Comparison of ENCODE assay signal across 13 mouse cellular contexts in the genomic region with DNA sequence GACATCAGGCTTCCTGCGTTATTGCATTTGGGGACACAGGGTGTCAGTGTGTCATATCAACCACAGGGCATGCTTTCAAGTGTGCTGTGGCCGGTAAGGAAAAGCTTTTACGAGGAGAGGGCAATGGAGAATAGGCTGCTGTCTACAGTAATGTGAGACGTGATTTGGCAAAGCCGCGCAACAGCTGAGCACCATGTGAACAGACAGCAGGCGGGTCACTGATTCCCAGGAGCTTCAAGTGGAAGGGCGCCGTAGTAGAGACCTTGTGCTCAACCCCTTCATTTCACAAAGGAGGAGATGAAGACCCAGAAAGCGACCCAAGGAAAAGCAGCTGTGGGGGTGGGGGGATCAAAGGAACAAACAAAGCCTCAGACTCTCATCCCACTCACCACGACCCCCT.
DNase-seq lines count a peak whose midpoint lies in the region; ATAC-seq and TF ChIP-seq lines count a peak whose summit lies in the region.
"Had no signal": no experiment of that assay in that cellular context is flagged by ENCODE, and none has a peak within 500 bp of the region (broad histone marks: within the 10 kb centered on the region; RNA-seq: fewer than 3 reads in every experiment).

No protein-coding gene starts in this region.

- no peak overlapping the region for H3K27ac ChIP-seq in forebrain, embryonic 12.5 days
- no peak overlapping the region for H3K27ac ChIP-seq in forebrain, embryonic 15.5 days (replicated peaks)
- no peak overlapping the region for H3K27ac ChIP-seq in midbrain, postnatal 0 days (ENCODE audit: low read depth, low read length)
- H3K27ac ChIP-seq: embryonic facial prominence, embryonic 13.5 days; midbrain, embryonic 12.5 days had no signal

- H3K9me3 ChIP-seq in forebrain, embryonic 12.5 days = no peaks in the 10 kb centered on the region
- H3K9me3 ChIP-seq in forebrain, embryonic 15.5 days = no peaks in the 10 kb centered on the region
- H3K9me3 ChIP-seq in midbrain, postnatal 0 days (ENCODE audit: low read length) = no peaks in the 10 kb centered on the region
- H3K9me3 ChIP-seq: embryonic facial prominence, embryonic 13.5 days; midbrain, embryonic 12.5 days had no signal

- H3K4me3 ChIP-seq in forebrain, embryonic 12.5 days (replicated peaks) = no peak overlapping the region
- H3K4me3 ChIP-seq in forebrain, embryonic 15.5 days = no peak overlapping the region
- no peak overlapping the region for H3K4me3 ChIP-seq in midbrain, postnatal 0 days (ENCODE audit: low read depth, low read length)
- H3K4me3 ChIP-seq: embryonic facial prominence, embryonic 13.5 days; midbrain, embryonic 12.5 days had no signal

- peaks cover 26% of the 10 kb centered on the region for H3K4me1 ChIP-seq in forebrain, embryonic 12.5 days
- H3K4me1 ChIP-seq in forebrain, embryonic 15.5 days = peaks cover 14% of the 10 kb centered on the region
- no peaks in the 10 kb centered on the region; the same call in 1 of the 2 replicates for H3K4me1 ChIP-seq in midbrain, postnatal 0 days (ENCODE audit: insufficient read depth, low read length)

- peak; percentile 62 for ATAC-seq in forebrain, embryonic 12.5 days (ENCODE audit: low FRiP score)
- ATAC-seq in forebrain, embryonic 15.5 days (replicated peaks) = no peak
- ATAC-seq in midbrain, postnatal 0 days (ENCODE audit: low FRiP score) = peak; percentile 42; the same call in 1 of the 2 replicates

- H3K9ac ChIP-seq in forebrain, embryonic 12.5 days = no peak overlapping the region
- H3K9ac ChIP-seq in forebrain, embryonic 15.5 days (replicated peaks) = no peak overlapping the region
- no peak overlapping the region for H3K9ac ChIP-seq in midbrain, postnatal 0 days (replicated peaks; ENCODE audit: low read length, poor library complexity, severe bottlenecking)
- H3K9ac ChIP-seq: embryonic facial prominence, embryonic 13.5 days; midbrain, embryonic 12.5 days had no signal

- no peak for TF ChIP-seq CTCF in midbrain, postnatal 0 days (IDR thresholded peaks at IDR 0.05)

- peak; percentile 34 for DNase-seq in kidney, postnatal 14 days
- no peak for DNase-seq in kidney, adult 11 months
- peak; percentile 62 for DNase-seq in gastrocnemius, postnatal 14 days
- DNase-seq in midbrain, postnatal 0 days (ENCODE audit: low spot score) = peak; percentile 24
- no peak for DNase-seq in left cerebral cortex, adult 11 months (ENCODE audit: low spot score)
- no peak for DNase-seq in layer of hippocampus, postnatal 25 days (ENCODE audit: extremely low spot score in 1 of 2, low spot score in 1 of 2)
- DNase-seq: adrenal gland, adult 2 months; cerebellum, adult 11-12 months; thymus, postnatal 36 days had no signal

- H3K27me3 ChIP-seq in forebrain, embryonic 12.5 days = no peaks in the 10 kb centered on the region
- no peaks in the 10 kb centered on the region for H3K27me3 ChIP-seq in forebrain, embryonic 15.5 days
- no peaks in the 10 kb centered on the region for H3K27me3 ChIP-seq in midbrain, postnatal 0 days (ENCODE audit: insufficient read depth, low read length)
- H3K27me3 ChIP-seq: embryonic facial prominence, embryonic 13.5 days; midbrain, embryonic 12.5 days had no signal

- WGBS in forebrain, embryonic 12.5 days = 73% methylated on average over 11 of the region's 11 CpGs
- WGBS in forebrain, embryonic 15.5 days = 68% methylated on average over 11 of the region's 11 CpGs
- WGBS in midbrain, postnatal 0 days = 70% methylated on average over 11 of the region's 11 CpGs

- no peak overlapping the region for H3K4me2 ChIP-seq in forebrain, embryonic 12.5 days
- no peak overlapping the region for H3K4me2 ChIP-seq in forebrain, embryonic 15.5 days (replicated peaks)
- no peak overlapping the region for H3K4me2 ChIP-seq in midbrain, postnatal 0 days (ENCODE audit: low read depth, low read length, poor library complexity, severe bottlenecking)
- H3K4me2 ChIP-seq: embryonic facial prominence, embryonic 13.5 days; midbrain, embryonic 12.5 days had no signal

- no peaks in the 10 kb centered on the region for H3K36me3 ChIP-seq in forebrain, embryonic 12.5 days (replicated peaks)
- H3K36me3 ChIP-seq in forebrain, embryonic 15.5 days = no peaks in the 10 kb centered on the region
- H3K36me3 ChIP-seq in midbrain, postnatal 0 days (ENCODE audit: insufficient read depth, low read length) = no peaks in the 10 kb centered on the region

- intact Hi-C loops in gastrocnemius, postnatal 14 days (cut with DNase I; ENCODE audit: low total_unique reads) = no loop called here

Comparison
In these comparisons a context has a peak if more than half of its experiments do, and no peak if none do; other contexts are left out.
1. DNase-seq: peak in kidney, postnatal 14 days (single experiment), gastrocnemius, postnatal 14 days (single experiment) and midbrain, postnatal 0 days (single experiment); none in kidney, adult 11 months (single experiment), left cerebral cortex, adult 11 months (single experiment) and layer of hippocampus, postnatal 25 days (0 of 2).